Mouse (Mus musculus): Measurements from ENCODE around the gene Khdrbs2. TPM values are rescaled to one million over a fixed set of nuclear protein-coding genes. Genes with fewer than 3 reads are reported as not detected.
"Not testable (repeated sequence)": the region's sequence is repeated elsewhere in the genome, so short reads cannot be mapped to it uniquely, and the experiment has no call there.

Khdrbs2 gene
- polyA plus RNA-seq, 1 experiment from 2014 or later: 2.4 TPM

- no peak for ATAC-seq (replicated peaks; ENCODE audit: low FRiP score)
- H3K27me3 ChIP-seq (replicated peaks; ENCODE audit: control insufficient read depth, insufficient read depth, low read length): no peaks in the 10 kb centered on the region
- H3K36me3 ChIP-seq (ENCODE audit: control insufficient read depth, insufficient read depth, low read length): no peaks in the 10 kb centered on the region
- no peak for DNase-seq (ENCODE audit: low spot score)
- no peaks in the 10 kb centered on the region for H3K4me1 ChIP-seq (replicated peaks; ENCODE audit: control insufficient read depth, insufficient read depth, low read length)
- no peak overlapping the region for H3K4me2 ChIP-seq
- H3K9me3 ChIP-seq (ENCODE audit: control insufficient read depth, low read length): no peaks in the 10 kb centered on the region
- no peak overlapping the region for H3K27ac ChIP-seq (ENCODE audit: low read depth, low read length)
- WGBS: 82% methylated on average over 6 of the region's 6 CpGs
- no peak overlapping the region for H3K4me3 ChIP-seq (ENCODE audit: low read depth, low read length)
- no peak overlapping the region for H3K9ac ChIP-seq (ENCODE audit: low read depth, low read length)
Observed at GRCm38 (mm10) chr1:32503381-32503780, 330.9 kb downstream of the Khdrbs2 start.

DNA sequence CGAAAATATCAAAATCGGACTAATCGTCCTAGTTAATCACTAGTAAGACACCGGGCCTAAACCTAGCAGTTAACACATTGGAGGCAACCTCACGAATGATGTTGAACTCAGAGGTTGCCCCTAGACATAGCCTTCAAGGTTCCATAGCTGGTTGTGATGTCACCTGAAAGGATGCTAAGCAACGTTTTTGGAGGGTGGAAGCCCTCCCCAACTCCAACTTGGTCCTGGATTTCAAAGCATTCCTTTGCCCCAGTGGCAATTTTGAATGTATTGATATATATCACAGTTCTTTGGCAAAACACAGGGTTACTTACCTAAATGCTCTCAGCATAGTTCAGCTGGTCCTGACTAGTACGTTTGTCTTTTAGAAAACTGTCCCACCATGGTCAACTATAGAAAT is 374.7 kb downstream of the Khdrbs2 start, which contains the start of gene Gm5415:
Gene Gm5415 (minus strand): TSS at position 101 of the 400 bp plus-strand sequence.
- H3K9ac ChIP-seq (ENCODE audit: low read depth, low read length); H3K9me3 ChIP-seq (ENCODE audit: control insufficient read depth, low read length); H3K27ac ChIP-seq (ENCODE audit: low read depth, low read length); DNase-seq (ENCODE audit: low spot score); H3K4me1 ChIP-seq (replicated peaks; ENCODE audit: control insufficient read depth, insufficient read depth, low read length); H3K36me3 ChIP-seq (ENCODE audit: control insufficient read depth, insufficient read depth, low read length); H3K4me2 ChIP-seq; H3K27me3 ChIP-seq (replicated peaks; ENCODE audit: control insufficient read depth, insufficient read depth, low read length); ATAC-seq (replicated peaks; ENCODE audit: low FRiP score); H3K4me3 ChIP-seq (ENCODE audit: low read depth, low read length): not testable (repeated sequence)
- 67% methylated on average over 2 of the region's 7 CpGs for WGBS

DNA sequence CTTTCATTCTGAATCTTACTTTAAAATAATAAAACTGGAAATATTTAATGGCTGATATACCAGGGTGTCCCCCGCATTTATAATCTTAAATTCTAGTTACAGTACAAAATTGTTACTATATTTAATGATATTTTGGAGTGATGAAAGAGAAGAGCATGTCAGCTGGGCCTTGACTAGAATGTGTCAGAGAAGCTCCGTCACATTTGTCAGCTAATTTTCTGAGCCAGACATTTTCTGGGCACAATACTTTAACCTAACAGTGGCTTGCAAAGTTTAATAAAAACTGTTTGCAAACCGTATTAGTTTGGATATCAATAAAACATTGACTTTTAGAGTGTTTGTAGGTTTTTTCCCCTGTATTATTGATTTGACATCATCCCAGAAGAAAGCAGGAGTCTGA is 380.9 kb downstream of the Khdrbs2 start:
- no peak overlapping the region for H3K27ac ChIP-seq (ENCODE audit: low read depth, low read length)
- DNase-seq (ENCODE audit: low spot score) (no peak), ATAC-seq (replicated peaks; ENCODE audit: low FRiP score) (no peak)
- no peak overlapping the region for H3K9ac ChIP-seq (ENCODE audit: low read depth, low read length)
- no peaks in the 10 kb centered on the region for H3K4me1 ChIP-seq (replicated peaks; ENCODE audit: control insufficient read depth, insufficient read depth, low read length)
- no peak overlapping the region for H3K4me2 ChIP-seq
- 90% methylated on average over 3 of the region's 3 CpGs for WGBS
- H3K4me3 ChIP-seq (ENCODE audit: low read depth, low read length): no peak overlapping the region
- no peaks in the 10 kb centered on the region for H3K9me3 ChIP-seq (ENCODE audit: control insufficient read depth, low read length)
- no peaks in the 10 kb centered on the region for H3K27me3 ChIP-seq (replicated peaks; ENCODE audit: control insufficient read depth, insufficient read depth, low read length)
- no peaks in the 10 kb centered on the region for H3K36me3 ChIP-seq (ENCODE audit: control insufficient read depth, insufficient read depth, low read length)

- ATAC-seq (replicated peaks; ENCODE audit: low FRiP score) (no peak), DNase-seq (ENCODE audit: low spot score) (no peak)
- Histone ChIP-seq H3K27me3 (replicated peaks; ENCODE audit: control insufficient read depth, insufficient read depth, low read length) (no peaks in the 10 kb centered on the region), H3K36me3 (ENCODE audit: control insufficient read depth, insufficient read depth, low read length) (no peaks in the 10 kb centered on the region), H3K4me1 (replicated peaks; ENCODE audit: control insufficient read depth, insufficient read depth, low read length) (no peaks in the 10 kb centered on the region), H3K9ac (ENCODE audit: low read depth, low read length) (no peak overlapping the region), H3K4me3 (ENCODE audit: low read depth, low read length) (no peak overlapping the region), H3K27ac (ENCODE audit: low read depth, low read length) (no peak overlapping the region), H3K9me3 (ENCODE audit: control insufficient read depth, low read length) (no peaks in the 10 kb centered on the region), H3K4me2 (no peak overlapping the region)
- WGBS: 63% methylated on average over 4 of the region's 4 CpGs
Observed at GRCm38 (mm10) chr1:32553925-32554324, 381.4 kb downstream of the Khdrbs2 start.

- Histone ChIP-seq H3K4me3 (ENCODE audit: low read depth, low read length) (no peak overlapping the region), H3K4me1 (replicated peaks; ENCODE audit: control insufficient read depth, insufficient read depth, low read length) (no peaks in the 10 kb centered on the region), H3K9me3 (ENCODE audit: control insufficient read depth, low read length) (no peaks in the 10 kb centered on the region), H3K4me2 (no peak overlapping the region), H3K9ac (ENCODE audit: low read depth, low read length) (no peak overlapping the region), H3K36me3 (ENCODE audit: control insufficient read depth, insufficient read depth, low read length) (no peaks in the 10 kb centered on the region), H3K27ac (ENCODE audit: low read depth, low read length) (no peak overlapping the region), H3K27me3 (replicated peaks; ENCODE audit: control insufficient read depth, insufficient read depth, low read length) (no peaks in the 10 kb centered on the region)
- WGBS: 85% methylated on average over 2 of the region's 2 CpGs
- DNase-seq (ENCODE audit: low spot score): no peak
- ATAC-seq (replicated peaks; ENCODE audit: low FRiP score): no peak
Observed at GRCm38 (mm10) chr1:32568901-32569300, 396.4 kb downstream of the Khdrbs2 start.

- Histone ChIP-seq H3K9ac (ENCODE audit: low read depth, low read length) (no peak overlapping the region), H3K27me3 (replicated peaks; ENCODE audit: control insufficient read depth, insufficient read depth, low read length) (no peaks in the 10 kb centered on the region), H3K27ac (ENCODE audit: low read depth, low read length) (no peak overlapping the region), H3K4me2 (no peak overlapping the region), H3K36me3 (ENCODE audit: control insufficient read depth, insufficient read depth, low read length) (no peaks in the 10 kb centered on the region), H3K4me3 (ENCODE audit: low read depth, low read length) (no peak overlapping the region), H3K9me3 (ENCODE audit: control insufficient read depth, low read length) (no peaks in the 10 kb centered on the region), H3K4me1 (replicated peaks; ENCODE audit: control insufficient read depth, insufficient read depth, low read length) (no peaks in the 10 kb centered on the region)
- DNase-seq (ENCODE audit: low spot score) (no peak), ATAC-seq (replicated peaks; ENCODE audit: low FRiP score) (no peak)
- 94% methylated on average over 1 of the region's 1 CpGs for WGBS
Observed at GRCm38 (mm10) chr1:32626060-32626459, 453.5 kb downstream of the Khdrbs2 start.

GRCm38 (mm10) chr1:32632415-32633354 is 460.2 kb downstream of the Khdrbs2 start:
- H3K4me2 ChIP-seq: no peak overlapping the region
- no peaks in the 10 kb centered on the region for H3K9me3 ChIP-seq (ENCODE audit: control insufficient read depth, low read length)
- no peaks in the 10 kb centered on the region for H3K4me1 ChIP-seq (replicated peaks; ENCODE audit: control insufficient read depth, insufficient read depth, low read length)
- WGBS: 85% methylated on average over 5 of the region's 5 CpGs
- DNase-seq (ENCODE audit: low spot score) (no peak), ATAC-seq (replicated peaks; ENCODE audit: low FRiP score) (no peak)
- no peak overlapping the region for H3K9ac ChIP-seq (ENCODE audit: low read depth, low read length)
- no peak overlapping the region for H3K27ac ChIP-seq (ENCODE audit: low read depth, low read length)
- H3K4me3 ChIP-seq (ENCODE audit: low read depth, low read length): no peak overlapping the region
- no peaks in the 10 kb centered on the region for H3K36me3 ChIP-seq (ENCODE audit: control insufficient read depth, insufficient read depth, low read length)
- no peaks in the 10 kb centered on the region for H3K27me3 ChIP-seq (replicated peaks; ENCODE audit: control insufficient read depth, insufficient read depth, low read length)

DNA sequence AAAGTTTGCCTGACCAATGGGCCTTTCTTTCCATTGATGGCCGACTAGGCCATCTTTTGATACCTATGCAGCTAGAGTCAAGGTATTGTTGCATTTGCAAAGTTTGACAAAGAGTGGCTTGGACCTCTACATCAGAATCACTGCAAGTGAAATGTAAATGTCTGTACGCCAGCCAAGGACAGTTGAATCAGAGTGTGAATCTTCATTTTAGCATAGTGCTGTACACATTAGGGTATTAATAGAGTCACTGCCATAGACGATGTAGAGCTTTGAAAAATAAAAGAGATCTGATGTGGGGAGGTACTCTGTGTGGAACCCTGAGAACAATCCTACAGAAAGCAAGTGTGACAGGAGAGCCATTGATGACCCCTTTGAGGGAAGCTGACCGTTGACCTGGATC is 460.9 kb downstream of the Khdrbs2 start:
- Histone ChIP-seq H3K4me3 (ENCODE audit: low read depth, low read length) (no peak overlapping the region), H3K9me3 (ENCODE audit: control insufficient read depth, low read length) (no peaks in the 10 kb centered on the region), H3K27ac (ENCODE audit: low read depth, low read length) (no peak overlapping the region), H3K9ac (ENCODE audit: low read depth, low read length) (no peak overlapping the region), H3K4me2 (no peak overlapping the region), H3K4me1 (replicated peaks; ENCODE audit: control insufficient read depth, insufficient read depth, low read length) (no peaks in the 10 kb centered on the region), H3K36me3 (ENCODE audit: control insufficient read depth, insufficient read depth, low read length) (no peaks in the 10 kb centered on the region), H3K27me3 (replicated peaks; ENCODE audit: control insufficient read depth, insufficient read depth, low read length) (no peaks in the 10 kb centered on the region)
- DNase-seq (ENCODE audit: low spot score) (no peak), ATAC-seq (replicated peaks; ENCODE audit: low FRiP score) (no peak)
- 83% methylated on average over 4 of the region's 4 CpGs for WGBS

DNA sequence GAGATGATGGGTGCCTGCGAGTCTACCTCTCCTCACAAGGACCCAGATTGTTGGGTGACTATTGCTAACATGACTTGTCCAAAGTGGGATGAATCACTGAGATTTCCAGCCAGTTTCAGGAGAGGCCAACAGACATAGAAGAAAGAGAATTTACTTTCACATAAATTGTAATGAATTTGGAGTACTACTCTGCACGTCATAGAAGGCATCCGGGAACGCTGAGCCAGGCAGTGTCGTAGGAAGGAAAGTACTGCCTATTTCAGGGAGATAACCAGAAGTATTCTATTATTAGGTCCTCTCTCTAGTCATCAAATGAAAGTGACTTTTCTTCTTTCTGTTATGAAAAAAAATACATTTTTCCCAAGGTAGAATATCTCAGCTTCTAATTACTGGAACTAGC is 466.6 kb downstream of the Khdrbs2 start:
- DNase-seq (ENCODE audit: low spot score): no peak
- H3K9ac ChIP-seq (ENCODE audit: low read depth, low read length): no peak overlapping the region
- H3K4me2 ChIP-seq: no peak overlapping the region
- no peaks in the 10 kb centered on the region for H3K27me3 ChIP-seq (replicated peaks; ENCODE audit: control insufficient read depth, insufficient read depth, low read length)
- no peak overlapping the region for H3K4me3 ChIP-seq (ENCODE audit: low read depth, low read length)
- H3K36me3 ChIP-seq (ENCODE audit: control insufficient read depth, insufficient read depth, low read length): no peaks in the 10 kb centered on the region
- no peak overlapping the region for H3K27ac ChIP-seq (ENCODE audit: low read depth, low read length)
- no peaks in the 10 kb centered on the region for H3K4me1 ChIP-seq (replicated peaks; ENCODE audit: control insufficient read depth, insufficient read depth, low read length)
- no peak for ATAC-seq (replicated peaks; ENCODE audit: low FRiP score)
- 90% methylated on average over 5 of the region's 5 CpGs for WGBS
- no peaks in the 10 kb centered on the region for H3K9me3 ChIP-seq (ENCODE audit: control insufficient read depth, low read length)
